In genomic region chr3:57846912-57847759, GRCm38 (mm10) we compare ENCODE assay signal across 8 mouse cellular contexts. TPM values are rescaled to one million over a fixed set of nuclear protein-coding genes. Genes with fewer than 3 reads are reported as not detected.
DNase-seq lines count a peak whose midpoint lies in the region; ATAC-seq and TF ChIP-seq lines count a peak whose summit lies in the region.

No protein-coding gene starts in this region.

- under 1% methylated on average over 72 of the region's 104 CpGs for WGBS in hindbrain, postnatal 0 days

- H3K9ac ChIP-seq in hindbrain, postnatal 0 days (replicated peaks; ENCODE audit: low read length) = peak overlapping the region; percentile 100

- CTCF ChIA-PET in Patski (lab: Charles Lee) = interaction anchor here (2.2 kb wide), 1 partner anchor 275 kb away, joined by 6 read pairs; no protein-coding TSS in a partner anchor

- H3K4me1 ChIP-seq in hindbrain, postnatal 0 days (ENCODE audit: insufficient read depth, low read length) = peaks cover 8% of the 10 kb centered on the region; the same call in 1 of the 2 replicates

- POLR2A ChIA-PET in Patski (lab: Charles Lee) = interaction anchor here (0.5 to 1.5 kb wide), 7 partner anchors 13 to 1826 kb away, joined by 3 to 5 read pairs (median 4); no protein-coding TSS in a partner anchor

- H3K27me3 ChIP-seq in Patski = no peaks in the 10 kb centered on the region
- no peaks in the 10 kb centered on the region for H3K27me3 ChIP-seq in hindbrain, postnatal 0 days (ENCODE audit: insufficient read depth, low read length)

- no peak for DNase-seq in Patski (ENCODE audit: low read depth, low spot score)
- peak; percentile 84 to 85 for DNase-seq in cerebellum, postnatal 10 days
- DNase-seq in gastrocnemius, adult 8-10 months (ENCODE audit: low spot score in 2 of 2) = peak; percentile 30 to 57
- peak; percentile 75 for DNase-seq in hindbrain, postnatal 0 days (ENCODE audit: low spot score)
- DNase-seq in left cerebral cortex, postnatal 10 days (ENCODE audit: extremely low spot score in 1 of 2, low spot score in 2 of 2) = peak; percentile 56 to 77
- peak; percentile 69 for DNase-seq in right cerebral cortex, postnatal 25 days
- DNase-seq in urinary bladder, postnatal 36 days (ENCODE audit: low spot score in 2 of 2) = peak; percentile 34 to 45

- peak overlapping the region; percentile 99 for H3K27ac ChIP-seq in hindbrain, postnatal 0 days

- no peak for TF ChIP-seq CTCF in Patski (IDR thresholded peaks at IDR 0.05)
- no peak for TF ChIP-seq CTCF in hindbrain, postnatal 0 days (IDR thresholded peaks at IDR 0.05; ENCODE audit: low read depth)

- H3K36me3 ChIP-seq in hindbrain, postnatal 0 days (ENCODE audit: insufficient read depth, low read length) = peaks cover 4% of the 10 kb centered on the region; the same call in 1 of the 2 replicates

- H3K4me3 ChIP-seq in hindbrain, postnatal 0 days (ENCODE audit: low read length) = peak overlapping the region; percentile 100

- in situ Hi-C loops in Patski (cut with MboI; ENCODE audit: low pct_unique_long_range_greater_than_20kb) = loop anchor here (5.0 to 10.0 kb wide), 2 partner anchors 275 to 588 kb away; no protein-coding TSS in a partner anchor

- H3K4me2 ChIP-seq in hindbrain, postnatal 0 days (ENCODE audit: low read depth, low read length) = peak overlapping the region; percentile 76

- intact Hi-C loops in left cerebral cortex, postnatal 10 days (cut with DNase I) = loop anchor here (1.0 to 10.0 kb wide), 4 partner anchors 65 to 570 kb away; no protein-coding TSS in a partner anchor

- peak; percentile 81 for ATAC-seq in Patski
- peak; percentile 88 for ATAC-seq in hindbrain, postnatal 0 days
- peak; percentile 47 for ATAC-seq in megakaryocyte progenitor cell, adult 5-6 weeks (replicated peaks; ENCODE audit: poor library complexity)

- no peaks in the 10 kb centered on the region for H3K9me3 ChIP-seq in hindbrain, postnatal 0 days (ENCODE audit: low read length)

RNA-seq across cellular contexts. Expression of gene Pfn2, which starts 0.7 kb away (rescaled TPM):
- polyA plus RNA-seq in Patski (2021) = 226 TPM
- total RNA-seq in gastrocnemius, adult 8-10 months (2022) = 100 to 1,000 TPM; 187 to 215 (median 203) TPM
- total RNA-seq in hindbrain, postnatal 0 days (2014; rRNA removed) = 349 and 355 TPM in 2 replicates
- 714 and 750 TPM in 2 replicates for polyA plus RNA-seq in hindbrain, postnatal 0 days (2015; fragmentation: Nextera tagmentation; extraction: Ambion mirVana)
- 100 to 1,000 TPM; 556 to 568 TPM for total RNA-seq in left cerebral cortex, postnatal 10 days (2021)
- 0.20 TPM in 1 of 2 replicates, not detected in the other for total RNA-seq in megakaryocyte progenitor cell, adult 5-6 weeks (2015)
- total RNA-seq in megakaryocyte progenitor cell, adult 5-6 weeks (2017) = 0.17 and 0.29 TPM in 2 replicates

Comparison
In these comparisons a context has a peak if more than half of its experiments do, and no peak if none do; other contexts are left out.
1. RNA of gene Pfn2, which starts 0.7 kb away (total RNA-seq): 556 to 568 TPM in left cerebral cortex, postnatal 10 days, 349 to 355 TPM in hindbrain, postnatal 0 days and 187 to 215 TPM in gastrocnemius, adult 8-10 months; 0.17 to 0.29 TPM in megakaryocyte progenitor cell, adult 5-6 weeks; every median in the first group is over 100 times any median in the second.
2. Peak in every context shown above with its lines, with median percentiles within 50 percentile points of each other: ATAC-seq.